Mouse (Mus musculus): ENCODE measurements around the gene Mag. TPM values are rescaled to one million over a fixed set of nuclear protein-coding genes. Genes with fewer than 3 reads are reported as not detected.
A peak's percentile ranks its signal among the peaks of the same experiment; 100 is the strongest.

Gene Mag
- polyA plus RNA-seq (2014; fragmentation: Nextera tagmentation; extraction: Ambion mirVana) = 1.8 and 2.8 TPM in 2 replicates

DNA sequence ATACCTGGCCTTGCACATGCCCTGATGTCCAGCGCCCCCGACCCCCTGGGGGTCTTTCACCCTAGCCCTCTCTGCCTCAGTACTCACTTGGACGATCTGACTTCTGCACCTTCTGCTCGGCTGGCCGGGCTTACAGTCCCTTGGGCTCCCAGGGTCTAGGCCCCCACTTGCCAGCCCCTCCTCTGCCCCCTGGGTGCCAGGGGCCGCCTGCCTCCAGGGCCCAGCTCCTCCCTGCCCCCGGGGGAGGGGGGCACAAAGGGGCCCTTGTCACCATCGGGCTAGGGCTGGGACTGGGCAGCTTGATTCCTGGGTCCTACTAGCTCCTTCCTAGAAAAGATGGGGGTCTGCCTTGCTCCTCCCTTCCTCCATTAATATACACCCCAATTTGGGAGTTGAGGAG, at the start of gene Mag:
Gene Mag (minus strand): TSS at position 142 of the 400 bp plus-strand sequence.
- H3K4me2 ChIP-seq (ENCODE audit: low read length) = no peak within 1 kb of the TSS
- H3K27me3 ChIP-seq (ENCODE audit: control insufficient read depth, insufficient read depth, low read length) = no peaks in the 10 kb centered on the region
- H3K27ac ChIP-seq (replicated peaks; ENCODE audit: low read depth, low read length) = no peak within 1 kb of the TSS
- ATAC-seq (ENCODE audit: low FRiP score, low TSS enrichment) (no peak), DNase-seq (no peak)
- H3K4me1 ChIP-seq (ENCODE audit: control insufficient read depth, insufficient read depth, low read length) = no peaks in the 10 kb centered on the region
- no peaks in the 10 kb centered on the region for H3K9me3 ChIP-seq (ENCODE audit: control insufficient read depth, low read length)
- H3K9ac ChIP-seq (replicated peaks; ENCODE audit: low read length) = no peak within 1 kb of the TSS
- no peak within 1 kb of the TSS for H3K4me3 ChIP-seq (replicated peaks; ENCODE audit: low read depth, low read length)
- 70% methylated on average over 8 of the region's 8 CpGs for WGBS
- H3K36me3 ChIP-seq (ENCODE audit: control insufficient read depth, insufficient read depth, low read length) = no peaks in the 10 kb centered on the region

DNA sequence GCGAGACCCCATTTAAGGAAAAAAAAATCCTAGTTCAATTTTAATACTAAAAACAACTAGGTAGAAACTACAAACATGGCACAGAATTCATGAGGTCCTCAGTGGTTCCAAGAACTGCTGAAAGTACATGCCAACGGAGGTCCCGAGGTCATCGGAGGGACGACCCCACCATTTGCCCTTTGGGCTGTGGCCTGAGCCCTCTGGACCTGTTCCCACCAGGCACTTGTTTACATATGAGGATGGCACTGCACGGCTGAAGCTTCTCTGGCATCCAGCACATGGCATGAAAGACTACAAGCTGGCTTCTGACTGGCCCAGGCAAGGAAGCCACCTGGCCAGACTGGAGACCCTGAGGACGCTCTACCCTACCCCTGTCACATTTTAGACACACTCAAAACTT, 49.7 kb upstream of the Mag start:
- Histone ChIP-seq H3K4me2 (ENCODE audit: low read length) (no peak overlapping the region), H3K27me3 (ENCODE audit: control insufficient read depth, insufficient read depth, low read length) (no peaks in the 10 kb centered on the region), H3K4me3 (replicated peaks; ENCODE audit: low read depth, low read length) (no peak overlapping the region), H3K9ac (replicated peaks; ENCODE audit: low read length) (no peak overlapping the region), H3K4me1 (ENCODE audit: control insufficient read depth, insufficient read depth, low read length) (no peaks in the 10 kb centered on the region), H3K9me3 (ENCODE audit: control insufficient read depth, low read length) (no peaks in the 10 kb centered on the region), H3K27ac (replicated peaks; ENCODE audit: low read depth, low read length) (no peak overlapping the region), H3K36me3 (ENCODE audit: control insufficient read depth, insufficient read depth, low read length) (0 out of 2 replicates have a peak, but pooled peaks cover 1% of the 10 kb centered on the region)
- DNase-seq (no peak), ATAC-seq (ENCODE audit: low FRiP score, low TSS enrichment) (no peak)
- 90% methylated on average over 7 of the region's 7 CpGs for WGBS

DNA sequence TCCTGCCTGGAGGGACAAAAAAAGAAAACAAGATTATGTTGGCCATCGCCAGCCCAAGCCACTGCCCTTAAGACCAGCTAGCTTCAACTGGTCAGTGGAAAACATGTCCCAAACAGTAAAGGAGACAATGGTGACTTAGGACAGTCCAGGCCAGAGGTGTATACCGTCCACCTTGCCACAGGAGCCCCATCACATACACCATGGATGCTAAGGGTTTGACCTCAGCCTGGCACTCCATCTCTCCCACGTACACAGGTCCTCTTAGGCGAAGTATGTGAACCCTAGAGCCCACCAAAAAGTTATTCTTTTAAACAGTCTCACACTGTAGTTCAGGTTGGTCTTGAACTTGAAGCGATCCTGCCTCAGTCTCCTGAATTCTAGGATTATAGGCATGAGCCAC, 48.2 kb upstream of the Mag start:
- H3K4me2 ChIP-seq (ENCODE audit: low read length) = no peak overlapping the region
- DNase-seq = no peak
- 93% methylated on average over 5 of the region's 5 CpGs for WGBS

DNA sequence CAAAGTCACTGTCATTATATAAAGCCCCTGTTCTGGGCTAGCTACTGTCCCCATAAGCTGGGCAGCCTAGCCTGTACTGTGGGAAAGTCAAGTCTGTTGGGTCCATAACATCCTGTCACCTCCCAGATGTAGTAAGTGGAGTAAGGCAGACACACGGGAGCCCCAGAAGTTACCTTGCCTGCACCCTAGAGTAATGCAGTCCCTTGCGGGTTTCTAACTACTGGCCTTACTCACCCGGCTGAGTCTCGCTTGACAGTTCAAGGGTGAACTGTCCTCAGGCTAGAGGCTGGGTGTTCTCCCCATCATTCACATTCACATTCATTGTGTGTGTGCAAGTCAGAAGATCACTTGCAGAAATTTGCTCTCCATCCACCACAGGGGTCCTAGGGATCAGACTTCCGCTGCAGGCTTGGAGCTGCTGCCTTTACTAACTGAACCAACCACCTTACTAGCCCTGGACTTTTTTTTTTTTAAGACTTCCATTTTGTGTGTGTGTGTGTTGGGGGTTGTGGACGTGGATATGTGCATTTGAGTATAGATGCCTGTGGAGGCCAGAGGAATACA, 45.2 kb upstream of the Mag start:
- H3K27ac ChIP-seq (replicated peaks; ENCODE audit: low read depth, low read length) = no peak overlapping the region
- ATAC-seq (ENCODE audit: low FRiP score, low TSS enrichment) = no peak
- peaks cover 8% of the 10 kb centered on the region for H3K36me3 ChIP-seq (ENCODE audit: control insufficient read depth, insufficient read depth, low read length)
- no peaks in the 10 kb centered on the region for H3K9me3 ChIP-seq (ENCODE audit: control insufficient read depth, low read length)
- WGBS = 92% methylated on average over 6 of the region's 6 CpGs
- H3K27me3 ChIP-seq (ENCODE audit: control insufficient read depth, insufficient read depth, low read length) = no peaks in the 10 kb centered on the region
- peaks cover 18% of the 10 kb centered on the region for H3K4me1 ChIP-seq (ENCODE audit: control insufficient read depth, insufficient read depth, low read length)
- no peak overlapping the region for H3K9ac ChIP-seq (replicated peaks; ENCODE audit: low read length)
- no peak overlapping the region for H3K4me2 ChIP-seq (ENCODE audit: low read length)
- no peak overlapping the region for H3K4me3 ChIP-seq (replicated peaks; ENCODE audit: low read depth, low read length)
- no peak for DNase-seq

More for the DNA sequence above, 48.2 kb upstream of the Mag start:
- peaks cover 8% of the 10 kb centered on the region for H3K4me1 ChIP-seq (ENCODE audit: control insufficient read depth, insufficient read depth, low read length)
- no peak overlapping the region for H3K27ac ChIP-seq (replicated peaks; ENCODE audit: low read depth, low read length)
- H3K9me3 ChIP-seq (ENCODE audit: control insufficient read depth, low read length) = no peaks in the 10 kb centered on the region
- ATAC-seq (ENCODE audit: low FRiP score, low TSS enrichment) = no peak
- no peak overlapping the region for H3K9ac ChIP-seq (replicated peaks; ENCODE audit: low read length)
- no peaks in the 10 kb centered on the region for H3K27me3 ChIP-seq (ENCODE audit: control insufficient read depth, insufficient read depth, low read length)
- H3K36me3 ChIP-seq (ENCODE audit: control insufficient read depth, insufficient read depth, low read length) = 0 out of 2 replicates have a peak, but pooled peaks cover 4% of the 10 kb centered on the region
- no peak overlapping the region for H3K4me3 ChIP-seq (replicated peaks; ENCODE audit: low read depth, low read length)

DNA sequence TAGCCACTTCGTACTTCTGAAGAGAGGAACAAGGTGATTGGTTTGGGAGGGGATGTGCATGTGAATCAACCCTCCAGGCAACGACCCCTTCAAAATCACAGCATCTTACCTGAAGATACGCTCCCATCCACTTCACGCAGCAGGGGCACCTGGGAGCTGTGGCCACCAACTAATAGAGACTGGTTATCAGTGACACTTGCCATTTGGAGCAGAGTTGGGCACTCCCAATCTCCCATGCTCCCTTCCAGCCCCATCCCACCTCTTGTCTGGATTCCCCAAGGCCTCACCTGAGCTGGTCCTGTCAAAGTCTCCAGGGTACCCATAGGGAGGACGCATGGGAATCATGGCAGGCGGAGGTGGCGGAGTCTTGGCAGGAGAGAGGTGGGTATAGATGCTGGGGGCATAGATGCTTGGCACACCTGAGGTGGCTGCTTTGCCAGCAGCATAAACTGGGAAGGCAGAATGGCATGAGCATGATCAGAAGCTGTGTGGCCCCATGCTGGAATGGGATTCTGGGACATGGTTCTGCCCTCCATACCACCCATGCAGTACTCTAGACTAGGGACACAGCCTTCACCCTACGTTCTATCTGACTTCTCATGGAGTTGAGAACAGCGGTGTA, 44.3 kb upstream of the Mag start:
- H3K36me3 ChIP-seq (ENCODE audit: control insufficient read depth, insufficient read depth, low read length) = peaks cover 17% of the 10 kb centered on the region
- peaks cover 18% of the 10 kb centered on the region for H3K4me1 ChIP-seq (ENCODE audit: control insufficient read depth, insufficient read depth, low read length)
- 95% methylated on average over 9 of the region's 9 CpGs for whole genome bisulfite sequencing
- H3K4me2 ChIP-seq (ENCODE audit: low read length) = no peak overlapping the region
- H3K27me3 ChIP-seq (ENCODE audit: control insufficient read depth, insufficient read depth, low read length) = no peaks in the 10 kb centered on the region
- H3K9me3 ChIP-seq (ENCODE audit: control insufficient read depth, low read length) = no peaks in the 10 kb centered on the region
- DNase-seq (no peak), ATAC-seq (ENCODE audit: low FRiP score, low TSS enrichment) (no peak)
- no peak overlapping the region for H3K27ac ChIP-seq (replicated peaks; ENCODE audit: low read depth, low read length)
- no peak overlapping the region for H3K4me3 ChIP-seq (replicated peaks; ENCODE audit: low read depth, low read length)
- H3K9ac ChIP-seq (replicated peaks; ENCODE audit: low read length) = no peak overlapping the region

DNA sequence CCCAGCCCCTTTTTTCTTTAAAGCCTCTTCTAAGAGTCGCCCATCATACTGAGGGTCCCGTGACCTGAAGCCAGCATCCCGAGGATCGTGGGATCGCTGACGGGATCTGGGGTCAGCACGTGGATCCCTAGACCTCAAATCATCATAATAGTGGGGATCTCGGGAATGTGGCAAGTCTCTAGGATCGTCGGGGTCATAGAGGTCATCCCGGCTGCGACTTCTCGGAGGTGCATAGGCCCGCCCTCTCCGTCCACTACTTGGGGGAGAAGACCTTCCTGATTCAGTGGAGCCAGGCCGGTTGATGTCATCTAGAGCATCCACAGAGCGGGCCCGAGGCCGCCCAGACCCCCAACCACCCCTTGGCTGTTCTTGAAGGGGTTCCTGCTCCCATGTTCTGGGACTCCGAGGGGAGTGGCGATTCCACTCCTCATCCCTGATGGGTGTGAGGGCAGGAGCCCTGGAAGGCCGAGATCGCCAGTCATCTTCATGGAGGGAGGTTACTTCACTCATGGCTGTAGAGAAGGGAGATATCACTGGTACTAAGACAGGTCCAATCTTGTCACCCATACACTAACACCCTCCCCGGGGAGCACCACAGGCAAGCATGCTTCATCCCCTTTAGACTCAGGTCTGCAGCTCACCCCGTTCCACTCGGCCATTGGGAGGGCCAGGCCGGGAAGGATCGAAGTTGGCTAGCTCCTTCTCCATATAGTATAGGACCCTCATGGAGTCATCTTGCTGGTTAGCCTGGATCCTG, 43.6 kb upstream of the Mag start:
- H3K4me1 ChIP-seq (ENCODE audit: control insufficient read depth, insufficient read depth, low read length) = peaks cover 18% of the 10 kb centered on the region
- DNase-seq (no peak), ATAC-seq (ENCODE audit: low FRiP score, low TSS enrichment) (no peak)
- H3K4me3 ChIP-seq (replicated peaks; ENCODE audit: low read depth, low read length) = peak overlapping the region; percentile 92
- H3K4me2 ChIP-seq (ENCODE audit: low read length) = peak overlapping the region; percentile 81
- H3K27me3 ChIP-seq (ENCODE audit: control insufficient read depth, insufficient read depth, low read length) = no peaks in the 10 kb centered on the region
- no peaks in the 10 kb centered on the region for H3K9me3 ChIP-seq (ENCODE audit: control insufficient read depth, low read length)
- H3K36me3 ChIP-seq (ENCODE audit: control insufficient read depth, insufficient read depth, low read length) = peaks cover 24% of the 10 kb centered on the region
- peak overlapping the region; percentile 98; the same call in 1 of the 2 replicates for H3K9ac ChIP-seq (replicated peaks; ENCODE audit: low read length)
- 73% methylated on average over 28 of the region's 28 CpGs for WGBS
- H3K27ac ChIP-seq (replicated peaks; ENCODE audit: low read depth, low read length) = peak overlapping the region; percentile 99

DNA sequence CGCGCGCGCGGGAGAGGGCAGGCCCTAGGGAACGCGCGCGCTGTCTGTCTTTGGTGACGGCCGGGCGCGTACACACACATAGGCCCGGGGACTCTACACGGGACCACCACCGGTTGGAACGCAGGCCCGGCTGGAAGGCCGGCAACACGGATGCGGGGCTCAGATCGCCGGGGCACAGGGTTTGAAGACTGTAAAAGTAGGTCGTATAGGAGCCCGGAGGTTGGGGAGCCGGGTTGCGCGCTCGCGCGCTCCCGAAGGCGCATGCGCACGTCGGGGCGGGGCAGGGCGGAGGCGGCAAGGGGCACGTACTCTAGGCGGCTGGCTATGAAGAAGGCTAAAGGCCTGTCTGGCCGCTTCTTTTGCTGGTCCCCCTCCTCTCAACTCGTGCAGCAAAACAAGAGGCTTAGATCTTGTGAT, 42.7 kb upstream of the Mag start:
- Histone ChIP-seq H3K4me1 (ENCODE audit: control insufficient read depth, insufficient read depth, low read length) (peaks cover 18% of the 10 kb centered on the region), H3K9ac (replicated peaks; ENCODE audit: low read length) (peak overlapping the region; percentile 98), H3K4me2 (ENCODE audit: low read length) (peak overlapping the region; percentile 81), H3K4me3 (replicated peaks; ENCODE audit: low read depth, low read length) (peak overlapping the region; percentile 92), H3K36me3 (ENCODE audit: control insufficient read depth, insufficient read depth, low read length) (peaks cover 33% of the 10 kb centered on the region), H3K9me3 (ENCODE audit: control insufficient read depth, low read length) (no peaks in the 10 kb centered on the region), H3K27ac (replicated peaks; ENCODE audit: low read depth, low read length) (peak overlapping the region; percentile 99), H3K27me3 (ENCODE audit: control insufficient read depth, insufficient read depth, low read length) (no peaks in the 10 kb centered on the region)
- DNase-seq = peak; percentile 94
- WGBS = under 1% methylated on average over 43 of the region's 43 CpGs
- ATAC-seq (ENCODE audit: low FRiP score, low TSS enrichment) = peak; percentile 71

DNA sequence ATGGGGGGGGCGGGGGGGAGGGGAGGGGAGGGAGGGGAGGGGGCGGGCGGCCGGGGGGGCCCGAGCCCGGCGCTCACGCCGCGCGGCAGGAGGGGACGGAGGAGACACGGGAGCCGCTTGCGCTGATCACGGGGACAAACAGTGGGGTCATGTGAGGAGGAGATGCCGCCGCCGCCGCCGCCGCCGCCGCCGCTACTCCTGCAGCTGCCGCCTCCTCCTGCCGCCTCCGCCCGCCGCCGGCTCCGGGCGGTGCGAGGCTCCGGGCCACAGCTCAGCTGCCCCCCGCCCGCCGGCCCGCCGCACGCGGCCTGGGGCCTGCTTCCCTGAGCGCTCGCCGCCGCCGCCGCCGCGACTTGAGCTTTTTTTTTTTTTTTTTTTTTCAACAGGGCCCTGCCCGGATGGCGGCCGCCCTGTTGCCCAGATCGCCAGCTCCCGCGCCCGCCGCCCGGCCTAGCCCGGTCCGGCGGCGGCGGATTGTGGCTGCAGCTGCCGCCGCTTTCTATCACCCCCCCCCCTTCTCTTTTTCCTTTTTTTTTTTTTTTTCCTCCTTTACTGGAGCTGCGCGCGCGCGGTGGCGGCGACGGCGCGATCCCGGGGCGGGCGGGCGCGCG, 42.2 kb upstream of the Mag start, which contains the start of gene Usf2:
Gene Usf2 (minus strand): TSS at position 48 of the 611 bp plus-strand sequence.
- H3K27me3 ChIP-seq (ENCODE audit: control insufficient read depth, insufficient read depth, low read length) = no peaks in the 10 kb centered on the region
- WGBS = 1% methylated on average over 64 of the region's 82 CpGs
- ATAC-seq (ENCODE audit: low FRiP score, low TSS enrichment) = peak; percentile 71

More for the DNA sequence above, 42.2 kb upstream of the Mag start, which contains the start of gene Usf2:
- Histone ChIP-seq H3K9me3 (ENCODE audit: control insufficient read depth, low read length) (no peaks in the 10 kb centered on the region), H3K4me3 (replicated peaks; ENCODE audit: low read depth, low read length) (peak within 1 kb of the TSS; percentile 92), H3K4me2 (ENCODE audit: low read length) (peak within 1 kb of the TSS; percentile 81), H3K4me1 (ENCODE audit: control insufficient read depth, insufficient read depth, low read length) (peaks cover 18% of the 10 kb centered on the region), H3K27ac (replicated peaks; ENCODE audit: low read depth, low read length) (peak within 1 kb of the TSS; percentile 99), H3K36me3 (ENCODE audit: control insufficient read depth, insufficient read depth, low read length) (peaks cover 38% of the 10 kb centered on the region), H3K9ac (replicated peaks; ENCODE audit: low read length) (peak within 1 kb of the TSS; percentile 98)
- peak; percentile 87 for DNase-seq
